Mouse (Mus musculus) spleen, adult 2 months (tissue): ENCODE data around the gene Gm20075. TPM values are rescaled to one million over a fixed set of nuclear protein-coding genes. Genes with fewer than 3 reads are reported as not detected.
"Not testable (repeated sequence)": the region's sequence is repeated elsewhere in the genome, so short reads cannot be mapped to it uniquely, and the experiment has no call there.

Experiments used
- DNase-seq, 2 experiments: peaks; one replicate each; pipeline versions ENCODE4 v3.0.0 to v3.0.0-alpha.2; 2012 to 2021; ENCODE audit warnings: low spot score in 2 of 2, low read depth in 1 of 2
- H3K27ac ChIP-seq: fragments of 200-500 bp; 2 replicates; pipeline ENCODE4 v1.5.1; 2012; ENCODE audit warnings: low read length, inconsistent platforms; ENCODE audit not compliant: insufficient read depth
- H3K27me3 ChIP-seq: fragments of 200-500 bp; 2 replicates; pipeline ENCODE4 v1.6.1; 2012; ENCODE audit warnings: mild to moderate bottlenecking, moderate library complexity, low read length, inconsistent platforms; ENCODE audit not compliant: control insufficient read depth, insufficient read depth
- H3K36me3 ChIP-seq: fragments of 200-500 bp; 2 replicates; pipeline ENCODE4 v1.6.1; 2012; ENCODE audit warnings: mild to moderate bottlenecking, low read length, inconsistent platforms; ENCODE audit not compliant: control insufficient read depth, insufficient read depth
- H3K4me1 ChIP-seq: fragments of 200-500 bp; 2 replicates; pipeline ENCODE4 v1.6.1; 2011; ENCODE audit warnings: inconsistent platforms; ENCODE audit not compliant: control insufficient read depth, insufficient read depth, insufficient read length
- H3K4me3 ChIP-seq: fragments of 200-500 bp; 2 replicates; pipeline ENCODE4 v1.5.1; 2011; ENCODE audit warnings: mild to moderate bottlenecking, inconsistent platforms; ENCODE audit not compliant: insufficient read depth, insufficient read length; ENCODE audit errors: extremely low read depth
- CTCF ChIP-seq: fragments of 200-500 bp; IDR thresholded peaks from 2 replicates; pipeline ENCODE4 v1.5.1; 2011; ENCODE audit warnings: mild to moderate bottlenecking, inconsistent platforms; ENCODE audit not compliant: insufficient read depth, insufficient read length, insufficient replicate concordance; ENCODE audit errors: extremely low read depth
- POLR2A ChIP-seq: fragments of 200-500 bp; IDR thresholded peaks from 2 replicates; pipeline ENCODE4 v1.6.1; 2011; ENCODE audit warnings: low read depth, low read length, inconsistent platforms
- WGBS: fragments of 180-500 bp; shearing (Covaris S2); methylation state at CpG from one replicate; pipeline ENCODE4 v1.1.7; 2018; 5-methylcytosine and 5-hydroxymethylcytosine counted together
- polyA plus RNA-seq: library from polyadenylated mRNA; depleted of rRNA; stranded (reverse); fragments of >200 nt; gene quantifications from 2 replicates; pipeline ENCODE4 v1.2.3, GENCODE M21; 2012

Gm20075 gene
- polyA plus RNA-seq, 1 experiment: 0.18 TPM

- Histone ChIP-seq H3K27me3 (no peaks in the 10 kb centered on the region), H3K4me1 (no peaks in the 10 kb centered on the region), H3K36me3 (no peaks in the 10 kb centered on the region), H3K4me3 (no peak overlapping the region), H3K27ac (no peak overlapping the region)
- no peak for DNase-seq
- TF ChIP-seq CTCF: no peak
- TF ChIP-seq POLR2A: no peak
- WGBS: 79% methylated on average over 7 of the region's 7 CpGs
Observed at GRCm38 (mm10) chr13:96085581-96086302, 4.6 kb upstream of the Gm20075 start.

- H3K27ac ChIP-seq, DNase-seq: not testable (repeated sequence)
- 86% methylated on average over 1 of the region's 1 CpGs for WGBS
Observed at GRCm38 (mm10) chr13:96081754-96082153, 578 bp upstream of the Gm20075 start, which contains the start of gene Gm17190. Gm17190 (plus strand) TSS chr13:96082054.

GRCm38 (mm10) chr13:96073555-96073954 lies 7.6 kb downstream of the Gm20075 start:
- DNase-seq: no peak
- WGBS: 81% methylated on average over 8 of the region's 8 CpGs
- Histone ChIP-seq H3K27ac (no peak overlapping the region), H3K27me3 (no peaks in the 10 kb centered on the region; the same call in 1 of the 2 replicates), H3K4me1 (no peaks in the 10 kb centered on the region), H3K36me3 (no peaks in the 10 kb centered on the region), H3K4me3 (no peak overlapping the region)
- TF ChIP-seq CTCF: no peak
- no peak for TF ChIP-seq POLR2A

More at GRCm38 (mm10) chr13:96081754-96082153, 578 bp upstream of the Gm20075 start, which contains the start of gene Gm17190:
- H3K4me1 ChIP-seq, H3K36me3 ChIP-seq, H3K4me3 ChIP-seq, H3K27me3 ChIP-seq: not testable (repeated sequence)

GRCm38 (mm10) chr13:96052755-96053154 lies 28.4 kb downstream of the Gm20075 start:
- DNase-seq: no peak
- no peak overlapping the region for H3K27ac ChIP-seq
- TF ChIP-seq CTCF: no peak
- TF ChIP-seq POLR2A: no peak
- WGBS: 25% methylated on average over 3 of the region's 3 CpGs
- H3K4me3 ChIP-seq: no peak overlapping the region
- no peaks in the 10 kb centered on the region for H3K27me3 ChIP-seq
- no peaks in the 10 kb centered on the region for H3K4me1 ChIP-seq
- no peaks in the 10 kb centered on the region for H3K36me3 ChIP-seq

GRCm38 (mm10) chr13:96045396-96045795 lies 35.8 kb downstream of the Gm20075 start:
- 83% methylated on average over 5 of the region's 5 CpGs for WGBS
- no peaks in the 10 kb centered on the region for H3K27me3 ChIP-seq
- DNase-seq: no peak

GRCm38 (mm10) chr13:96040275-96041042 lies 40.7 kb downstream of the Gm20075 start:
- Histone ChIP-seq H3K4me1 (no peaks in the 10 kb centered on the region), H3K27me3 (no peaks in the 10 kb centered on the region), H3K36me3 (no peaks in the 10 kb centered on the region), H3K27ac (no peak overlapping the region), H3K4me3 (no peak overlapping the region)
- 81% methylated on average over 11 of the region's 11 CpGs for WGBS
- TF ChIP-seq POLR2A (no peak), CTCF (no peak)
- DNase-seq: no peak

More at GRCm38 (mm10) chr13:96045396-96045795, 35.8 kb downstream of the Gm20075 start:
- no peaks in the 10 kb centered on the region for H3K4me1 ChIP-seq
- H3K4me3 ChIP-seq: no peak overlapping the region
- no peaks in the 10 kb centered on the region for H3K36me3 ChIP-seq
- no peak for TF ChIP-seq CTCF
- TF ChIP-seq POLR2A: no peak
- no peak overlapping the region for H3K27ac ChIP-seq

GRCm38 (mm10) chr13:96039536-96039935 lies 41.6 kb downstream of the Gm20075 start:
- H3K27me3 ChIP-seq: no peaks in the 10 kb centered on the region
- H3K27ac ChIP-seq: no peak overlapping the region
- WGBS: 79% methylated on average over 1 of the region's 1 CpGs
- H3K36me3 ChIP-seq: no peaks in the 10 kb centered on the region
- TF ChIP-seq CTCF (no peak), POLR2A (no peak)
- no peak for DNase-seq
- no peaks in the 10 kb centered on the region for H3K4me1 ChIP-seq
- H3K4me3 ChIP-seq: no peak overlapping the region
